Mouse (Mus musculus) liver, embryonic 16.5 days (tissue): ENCODE measurements at regions not wholly inside any gene's neighbourhood (a gene's known extent, or its start where the extent isn't known, plus 50 kb on each side); places are given as distances from the start of the nearest gene placed in this dataset.

Experiments used
- ATAC-seq: fragments of 200-750 bp; cut with Nextera tagmentation; 2 replicates; pipeline ENCODE4 v1.8.0; 2017; ENCODE audit warnings: low read depth, mild to moderate bottlenecking, moderate number of reproducible peaks, moderate library complexity
- H3K27ac ChIP-seq: fragments of 300-500 bp; sonication (generic); 2 replicates; pipeline ENCODE4 v1.5.1; 2014; ENCODE audit warnings: mild to moderate bottlenecking, low read length
- H3K27me3 ChIP-seq: fragments of 300-500 bp; sonication (generic); 2 replicates; pipeline ENCODE4 v1.6.1; 2014; ENCODE audit warnings: low read depth, low read length, mixed read lengths; ENCODE audit not compliant: control insufficient read depth, insufficient read depth
- H3K36me3 ChIP-seq: fragments of 300-500 bp; sonication (generic); 2 replicates; pipeline ENCODE4 v1.6.1; 2014; ENCODE audit warnings: mild to moderate bottlenecking; ENCODE audit not compliant: control insufficient read depth, insufficient read depth
- H3K4me1 ChIP-seq: fragments of 300-500 bp; sonication (generic); 2 replicates; pipeline ENCODE4 v1.6.1; 2014; ENCODE audit warnings: low read depth, low read length, mixed read lengths; ENCODE audit not compliant: control insufficient read depth
- H3K4me2 ChIP-seq: fragments of 300-500 bp; sonication (generic); 2 replicates; pipeline ENCODE4 v1.6.1; 2014; ENCODE audit warnings: low read depth, low read length, mixed read lengths
- H3K4me3 ChIP-seq: fragments of 300-500 bp; sonication (generic); 2 replicates; pipeline ENCODE4 v1.5.1; 2014; ENCODE audit warnings: low read depth, mild to moderate bottlenecking, low read length
- H3K9ac ChIP-seq: fragments of 300-500 bp; sonication (generic); 2 replicates; pipeline ENCODE4 v1.6.1; 2014; ENCODE audit warnings: low read depth, low read length
- H3K9me3 ChIP-seq: fragments of 300-500 bp; sonication (generic); replicated peaks from 2 replicates; pipeline ENCODE4 v1.6.1; 2016; ENCODE audit warnings: low read length; ENCODE audit not compliant: control insufficient read depth
- WGBS: fragments of 180-500 bp; shearing (Covaris S2); extraction: QIAGEN DNeasy Blood & Tissue Kit; methylation state at CpG from one replicate; pipeline ENCODE4 v1.1.7; 2014; ENCODE audit not compliant: insufficient replicate concordance; 5-methylcytosine and 5-hydroxymethylcytosine counted together

- no peak overlapping the region for H3K27ac ChIP-seq
- no peaks in the 10 kb centered on the region for H3K4me1 ChIP-seq
- no peaks in the 10 kb centered on the region for H3K27me3 ChIP-seq
- no peak overlapping the region for H3K4me3 ChIP-seq
- no peaks in the 10 kb centered on the region for H3K9me3 ChIP-seq
- 37% methylated on average over 11 of the region's 11 CpGs for WGBS
- H3K4me2 ChIP-seq = no peak overlapping the region
- no peak for ATAC-seq
- H3K36me3 ChIP-seq = no peaks in the 10 kb centered on the region
- no peak overlapping the region for H3K9ac ChIP-seq
These were observed 175.2 kb downstream of the Sh3bp4 start for GRCm38 (mm10) chr1:89245202-89246003.

GRCm38 (mm10) chr1:89251753-89252152 is 181.5 kb downstream of the Sh3bp4 start:
- H3K9ac ChIP-seq = no peak overlapping the region
- no peak overlapping the region for H3K4me2 ChIP-seq
- H3K4me3 ChIP-seq = no peak overlapping the region
- WGBS = 25% methylated on average over 2 of the region's 2 CpGs
- H3K27ac ChIP-seq = no peak overlapping the region
- no peaks in the 10 kb centered on the region for H3K36me3 ChIP-seq
- no peak for ATAC-seq
- H3K4me1 ChIP-seq = no peaks in the 10 kb centered on the region
- H3K27me3 ChIP-seq = no peaks in the 10 kb centered on the region
- H3K9me3 ChIP-seq = no peaks in the 10 kb centered on the region

GRCm38 (mm10) chr1:89252528-89252927 is 182.3 kb downstream of the Sh3bp4 start:
- Histone ChIP-seq H3K9me3 (no peaks in the 10 kb centered on the region), H3K4me3 (no peak overlapping the region), H3K4me2 (no peak overlapping the region), H3K9ac (no peak overlapping the region), H3K4me1 (no peaks in the 10 kb centered on the region), H3K27ac (no peak overlapping the region), H3K27me3 (no peaks in the 10 kb centered on the region), H3K36me3 (no peaks in the 10 kb centered on the region)
- no peak for ATAC-seq
- WGBS = 46% methylated on average over 7 of the region's 7 CpGs

GRCm38 (mm10) chr1:89257945-89258344 is 187.7 kb downstream of the Sh3bp4 start:
- 60% methylated on average over 5 of the region's 5 CpGs for WGBS
- no peaks in the 10 kb centered on the region for H3K4me1 ChIP-seq
- ATAC-seq = no peak

GRCm38 (mm10) chr1:89265771-89266170 is 188.8 kb upstream of the Agap1 start:
- H3K4me3 ChIP-seq = no peak overlapping the region
- H3K27me3 ChIP-seq = no peaks in the 10 kb centered on the region
- H3K4me1 ChIP-seq = no peaks in the 10 kb centered on the region
- H3K4me2 ChIP-seq = no peak overlapping the region
- no peaks in the 10 kb centered on the region for H3K9me3 ChIP-seq
- no peak overlapping the region for H3K27ac ChIP-seq
- no peak for ATAC-seq
- H3K36me3 ChIP-seq = no peaks in the 10 kb centered on the region
- WGBS = 45% methylated on average over 4 of the region's 4 CpGs
- no peak overlapping the region for H3K9ac ChIP-seq

More at GRCm38 (mm10) chr1:89257945-89258344, 187.7 kb downstream of the Sh3bp4 start:
- H3K9me3 ChIP-seq = no peaks in the 10 kb centered on the region
- H3K4me2 ChIP-seq = no peak overlapping the region
- H3K27me3 ChIP-seq = no peaks in the 10 kb centered on the region
- no peak overlapping the region for H3K9ac ChIP-seq
- no peaks in the 10 kb centered on the region for H3K36me3 ChIP-seq
- H3K4me3 ChIP-seq = no peak overlapping the region
- no peak overlapping the region for H3K27ac ChIP-seq

GRCm38 (mm10) chr1:89268806-89269205 is 185.8 kb upstream of the Agap1 start:
- no peak overlapping the region for H3K4me2 ChIP-seq
- no peak for ATAC-seq
- H3K9me3 ChIP-seq = no peaks in the 10 kb centered on the region
- no peaks in the 10 kb centered on the region for H3K27me3 ChIP-seq
- no peak overlapping the region for H3K27ac ChIP-seq
- H3K9ac ChIP-seq = no peak overlapping the region
- H3K4me3 ChIP-seq = no peak overlapping the region
- H3K36me3 ChIP-seq = no peaks in the 10 kb centered on the region
- H3K4me1 ChIP-seq = no peaks in the 10 kb centered on the region
- 57% methylated on average over 2 of the region's 2 CpGs for WGBS

GRCm38 (mm10) chr1:89271743-89272142 is 182.9 kb upstream of the Agap1 start:
- H3K36me3 ChIP-seq = no peaks in the 10 kb centered on the region
- 47% methylated on average over 8 of the region's 8 CpGs for WGBS
- ATAC-seq = no peak
- no peak overlapping the region for H3K9ac ChIP-seq
- H3K4me3 ChIP-seq = no peak overlapping the region
- H3K9me3 ChIP-seq = no peaks in the 10 kb centered on the region
- no peaks in the 10 kb centered on the region for H3K27me3 ChIP-seq
- H3K27ac ChIP-seq = no peak overlapping the region
- H3K4me2 ChIP-seq = no peak overlapping the region
- H3K4me1 ChIP-seq = no peaks in the 10 kb centered on the region

GRCm38 (mm10) chr1:89273021-89273420 is 181.6 kb upstream of the Agap1 start:
- Histone ChIP-seq H3K36me3 (no peaks in the 10 kb centered on the region), H3K4me3 (no peak overlapping the region), H3K27me3 (no peaks in the 10 kb centered on the region), H3K27ac (no peak overlapping the region), H3K9me3 (no peaks in the 10 kb centered on the region), H3K4me2 (no peak overlapping the region), H3K9ac (no peak overlapping the region), H3K4me1 (no peaks in the 10 kb centered on the region)
- WGBS = 78% methylated on average over 10 of the region's 10 CpGs
- ATAC-seq = no peak

GRCm38 (mm10) chr1:89273786-89274362 is 180.7 kb upstream of the Agap1 start:
- Histone ChIP-seq H3K4me1 (no peaks in the 10 kb centered on the region), H3K36me3 (no peaks in the 10 kb centered on the region), H3K4me3 (no peak overlapping the region), H3K9ac (no peak overlapping the region), H3K4me2 (no peak overlapping the region), H3K9me3 (no peaks in the 10 kb centered on the region), H3K27me3 (no peaks in the 10 kb centered on the region), H3K27ac (no peak overlapping the region)
- WGBS = 71% methylated on average over 10 of the region's 10 CpGs
- no peak for ATAC-seq
